Mouse (Mus musculus) ES-E14 (cell line): Measurements from ENCODE around the gene Slit3. TPM values are rescaled to one million over a fixed set of nuclear protein-coding genes. Genes with fewer than 3 reads are reported as not detected.

Experiments
- DNase-seq: peaks from one replicate; pipeline ENCODE4 v3.0.0-alpha.2; 2013; ENCODE audit warnings: low read depth, low spot score
- H3K27ac ChIP-seq: 2 replicates; pipeline ENCODE4 v1.5.1; 2012; ENCODE audit warnings: low read depth, mild to moderate bottlenecking, low read length, moderate library complexity, mixed read lengths; ENCODE audit not compliant: poor library complexity, insufficient read depth, severe bottlenecking
- H3K36me3 ChIP-seq: 2 replicates; pipeline ENCODE4 v1.6.1; 2012; ENCODE audit warnings: mild to moderate bottlenecking, low read length, moderate library complexity, mixed read lengths; ENCODE audit not compliant: control insufficient read depth, poor library complexity, insufficient read depth, severe bottlenecking
- H3K4me1 ChIP-seq, 2 experiments: fragments of 150-350 bp in 1 of 2; sonication (generic) in 1 of 2; 2 replicates each; pipeline ENCODE4 v1.6.1; 2012; ENCODE audit warnings: low read length in 2 of 2, mild to moderate bottlenecking in 1 of 2, mixed read lengths in 1 of 2; ENCODE audit not compliant: control insufficient read depth in 2 of 2, insufficient read depth in 2 of 2, poor library complexity in 1 of 2
- H3K4me3 ChIP-seq, 2 experiments: fragments of 150-350 bp in 1 of 2; sonication (generic) in 1 of 2; 2 replicates each; pipeline ENCODE4 v1.5.1; 2012; ENCODE audit warnings: low read length in 2 of 2, low read depth in 1 of 2, mild to moderate bottlenecking in 1 of 2, mixed read lengths in 1 of 2; ENCODE audit not compliant: insufficient read depth in 1 of 2, poor library complexity in 1 of 2, severe bottlenecking in 1 of 2
- H3K9ac ChIP-seq: 2 replicates; pipeline ENCODE4 v1.6.1; 2012; ENCODE audit warnings: low read depth, mild to moderate bottlenecking, low read length, mixed read lengths; ENCODE audit not compliant: poor library complexity, insufficient read depth, severe bottlenecking
- H3K9me3 ChIP-seq: fragments of 150-350 bp; sonication (generic); 2 replicates; pipeline ENCODE4 v1.6.1; 2012; ENCODE audit warnings: low read depth, mild to moderate bottlenecking, low read length; ENCODE audit not compliant: control insufficient read depth, insufficient read depth
- CHD2 ChIP-seq: IDR thresholded peaks from 2 replicates; pipeline ENCODE4 v1.6.1; 2014; ENCODE audit warnings: mild to moderate bottlenecking, low read depth, low read length, inconsistent platforms
- HCFC1 ChIP-seq: IDR thresholded peaks from 2 replicates; pipeline ENCODE4 v1.6.1; 2012; ENCODE audit warnings: low read length, inconsistent platforms, borderline replicate concordance; ENCODE audit not compliant: insufficient read depth
- MAFK ChIP-seq: IDR thresholded peaks from 2 replicates; pipeline ENCODE4 v1.6.1; 2014; ENCODE audit warnings: mild to moderate bottlenecking, low read depth, low read length, inconsistent platforms; ENCODE audit not compliant: insufficient read depth
- ZC3H11A ChIP-seq: IDR thresholded peaks from 2 replicates; pipeline ENCODE4 v1.6.1; 2012; ENCODE audit warnings: low read depth, mild to moderate bottlenecking, inconsistent platforms, low read length, borderline replicate concordance
- ZNF384 ChIP-seq: IDR thresholded peaks from 2 replicates; pipeline ENCODE4 v1.6.1; 2012; ENCODE audit warnings: low read depth, low read length, inconsistent platforms
- in situ Hi-C, 2 experiments: fragments of 600-800 bp; cut with MboI; formaldehyde crosslinking; loops; one replicate each; pipeline ENCODE4 v1.15.1; 2025; ENCODE audit warnings: low sequenced_read_pairs in 2 of 2, inconsistent platforms in 1 of 2; ENCODE audit not compliant: unreplicated experiment in 2 of 2
- total RNA-seq: library from RNA; depleted of rRNA; stranded (reverse); fragments of 300-350 nt; gene quantifications from 2 replicates; pipeline ENCODE4 v1.2.3, GENCODE M21; 2012

Gene Slit3
- total RNA-seq, 1 experiment: 3.7 TPM

DNA sequence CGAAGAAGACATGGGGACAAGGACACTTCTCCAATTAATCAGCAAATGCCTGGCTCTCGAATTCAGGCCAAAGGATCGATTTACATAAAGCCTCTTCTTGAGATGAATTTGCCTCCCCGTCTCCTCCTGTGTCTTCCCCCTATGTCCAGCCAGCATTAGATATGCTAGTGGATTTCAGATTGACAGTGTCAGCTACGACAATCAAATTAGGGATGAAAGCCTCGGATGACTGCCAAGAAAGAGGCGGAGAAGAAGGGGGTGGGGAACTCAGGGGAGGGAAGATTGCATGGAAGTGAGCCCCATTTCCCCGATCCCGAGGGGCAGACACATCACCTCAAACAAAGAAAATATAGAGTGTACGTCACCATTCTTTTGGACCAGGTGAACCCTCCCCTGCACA lies 375.9 kb downstream of the Slit3 start:
- no peak overlapping the region for H3K27ac ChIP-seq
- H3K4me1 ChIP-seq: peaks cover 0 to 5% of the 10 kb centered on the region in 2 experiments; a peak in 1 of 4 replicates
- no peaks in the 10 kb centered on the region for H3K36me3 ChIP-seq
- no peak for DNase-seq
- no peaks in the 10 kb centered on the region for H3K9me3 ChIP-seq
- no peak overlapping the region for H3K9ac ChIP-seq
- no peak for TF ChIP-seq CHD2
- no peak for TF ChIP-seq ZNF384
- no peak for TF ChIP-seq HCFC1
- no peak for TF ChIP-seq MAFK
- TF ChIP-seq ZC3H11A: no peak
- no peak overlapping the region for H3K4me3 ChIP-seq
- in situ Hi-C loops: no loop called here

GRCm38 (mm10) chr11:35497961-35498360 lies 376.9 kb downstream of the Slit3 start:
- no peak overlapping the region for H3K9ac ChIP-seq
- H3K9me3 ChIP-seq: no peaks in the 10 kb centered on the region
- in situ Hi-C loops: no loop called here
- no peak overlapping the region for H3K27ac ChIP-seq
- H3K4me3 ChIP-seq: no peak overlapping the region
- H3K36me3 ChIP-seq: no peaks in the 10 kb centered on the region
- no peak for DNase-seq
- TF ChIP-seq ZNF384: no peak
- TF ChIP-seq ZC3H11A: no peak
- TF ChIP-seq CHD2: no peak
- no peak for TF ChIP-seq HCFC1
- no peak for TF ChIP-seq MAFK
- H3K4me1 ChIP-seq: peaks cover 0 to 5% of the 10 kb centered on the region in 2 experiments; a peak in 1 of 4 replicates

GRCm38 (mm10) chr11:35502128-35502527 lies 381.1 kb downstream of the Slit3 start:
- Histone ChIP-seq H3K36me3 (no peaks in the 10 kb centered on the region), H3K9ac (no peak overlapping the region), H3K9me3 (no peaks in the 10 kb centered on the region), H3K4me3 (no peak overlapping the region), H3K4me1 (peaks cover 0 to 5% of the 10 kb centered on the region in 2 experiments; a peak in 1 of 4 replicates), H3K27ac (no peak overlapping the region)
- TF ChIP-seq MAFK: no peak
- TF ChIP-seq CHD2: no peak
- in situ Hi-C loops: no loop called here
- DNase-seq: no peak

DNA sequence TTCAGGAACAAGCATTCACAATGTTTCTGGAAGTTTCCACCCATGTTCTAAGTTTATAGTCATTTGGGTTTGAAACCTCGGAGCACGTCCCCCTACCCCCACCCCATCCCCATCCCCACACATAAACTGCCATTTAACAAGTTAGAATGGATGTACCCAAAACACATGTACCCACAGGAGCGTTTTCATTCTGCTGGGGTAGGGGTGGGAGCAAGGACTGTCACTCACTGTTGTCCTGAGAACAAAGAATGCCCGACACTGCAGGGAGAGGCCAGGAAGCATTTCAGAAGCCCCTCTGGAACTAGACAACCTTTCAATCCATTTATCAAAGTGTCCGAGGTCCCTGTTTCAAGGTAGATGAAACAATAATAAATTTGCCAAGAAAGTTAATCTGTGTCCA lies 383.0 kb downstream of the Slit3 start:
- in situ Hi-C loops: no loop called here

DNA sequence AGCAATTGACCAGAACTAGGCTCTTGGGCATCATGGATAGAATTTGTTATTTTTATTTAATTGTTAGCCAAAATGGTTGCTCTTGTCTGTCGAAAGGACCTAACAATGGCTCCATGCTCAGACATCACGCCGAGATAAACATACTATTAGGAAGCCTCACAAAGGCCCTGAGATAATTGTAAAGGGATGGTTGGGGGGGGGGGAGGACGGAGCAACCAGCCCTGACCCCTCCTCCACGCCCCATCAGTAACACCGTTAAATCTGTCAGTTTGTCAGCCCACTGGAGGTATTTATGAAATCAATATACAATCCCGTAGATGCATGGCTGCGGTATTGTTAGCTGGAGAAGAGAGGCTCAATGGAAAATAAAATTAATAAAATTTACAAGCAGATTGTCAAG lies 383.9 kb downstream of the Slit3 start:
- Histone ChIP-seq H3K36me3 (no peaks in the 10 kb centered on the region), H3K4me1 (0 out of 4 replicates have a peak, but pooled peaks cover 0 to 2% of the 10 kb centered on the region in 2 experiments), H3K4me3 (no peak overlapping the region), H3K9me3 (no peaks in the 10 kb centered on the region), H3K27ac (no peak overlapping the region), H3K9ac (no peak overlapping the region)
- in situ Hi-C loops: no loop called here
- DNase-seq: no peak
- TF ChIP-seq ZNF384 (no peak), HCFC1 (no peak), CHD2 (no peak), MAFK (no peak), ZC3H11A (no peak)

More for the DNA sequence above, 383.0 kb downstream of the Slit3 start:
- Histone ChIP-seq H3K9ac (no peak overlapping the region), H3K36me3 (no peaks in the 10 kb centered on the region), H3K9me3 (no peaks in the 10 kb centered on the region), H3K27ac (no peak overlapping the region), H3K4me1 (0 out of 4 replicates have a peak, but pooled peaks cover 0 to 2% of the 10 kb centered on the region in 2 experiments), H3K4me3 (no peak overlapping the region)
- no peak for DNase-seq
- TF ChIP-seq CHD2 (no peak), ZNF384 (no peak), HCFC1 (no peak), ZC3H11A (no peak), MAFK (no peak)
